Mouse (Mus musculus): Measurements from ENCODE around the gene Sgk1. TPM values are rescaled to one million over a fixed set of nuclear protein-coding genes. Genes with fewer than 3 reads are reported as not detected.

The Sgk1 gene
- polyA plus RNA-seq, 1 experiment: 10.3 TPM

DNA sequence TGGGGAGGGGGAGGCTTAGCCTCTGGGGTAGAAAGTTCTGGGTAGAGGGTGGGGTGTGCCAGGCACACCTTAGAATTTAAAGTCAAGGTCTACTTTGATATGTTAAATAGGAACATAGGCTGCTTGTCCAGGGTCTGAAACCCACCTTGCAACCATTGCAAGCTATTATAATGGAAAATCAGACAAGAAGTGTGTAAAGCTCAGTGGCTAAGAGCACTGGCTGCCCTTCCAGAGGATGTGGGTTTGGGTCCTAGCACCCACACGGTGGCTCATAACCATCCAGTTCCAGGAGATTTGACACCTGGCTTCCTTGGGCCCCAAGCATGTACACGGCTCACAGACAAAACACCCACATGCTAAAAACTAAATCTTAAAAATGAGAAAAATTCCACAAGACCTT is 100.3 kb downstream of the Sgk1 start:
- Histone ChIP-seq H3K79me2 (ENCODE audit: control insufficient read depth, insufficient read depth) (no peaks in the 10 kb centered on the region), H3K4me3 (no peak overlapping the region), H3ac (ENCODE audit: control insufficient read depth, insufficient read length) (no peak overlapping the region), H3K27me3 (ENCODE audit: control insufficient read depth, insufficient read depth, insufficient read length) (no peaks in the 10 kb centered on the region), H3K4me2 (ENCODE audit: low read depth) (no peak overlapping the region), H3K36me3 (ENCODE audit: control insufficient read depth, insufficient read depth) (no peaks in the 10 kb centered on the region)
- no peak for TF ChIP-seq REST (IDR thresholded peaks at IDR 0.05; ENCODE audit: insufficient read depth, insufficient read length)
- TF ChIP-seq USF1 (IDR thresholded peaks at IDR 0.05; ENCODE audit: low read depth): no peak
- no peak for TF ChIP-seq TCF3 (IDR thresholded peaks at IDR 0.05; ENCODE audit: insufficient read length, low read depth)
- TF ChIP-seq SRF (IDR thresholded peaks at IDR 0.05; ENCODE audit: control insufficient read depth, insufficient read length, low read depth): no peak
- no peak for TF ChIP-seq MAX (IDR thresholded peaks at IDR 0.05; ENCODE audit: low read depth)
- no peak for TF ChIP-seq CEBPB (IDR thresholded peaks at IDR 0.05; ENCODE audit: insufficient read depth, poor library complexity, severe bottlenecking)
- TF ChIP-seq TCF12 (IDR thresholded peaks at IDR 0.05; ENCODE audit: insufficient read depth, poor library complexity, severe bottlenecking): no peak
- no peak for TF ChIP-seq E2F4 (IDR thresholded peaks at IDR 0.05; ENCODE audit: insufficient read depth)
- TF ChIP-seq MYOD1 (IDR thresholded peaks at IDR 0.05; ENCODE audit: control insufficient read depth in 1 of 3, insufficient read length in 2 of 3, low read depth in 2 of 3): no peak
- TF ChIP-seq MYOG (IDR thresholded peaks at IDR 0.05; ENCODE audit: control insufficient read depth in 1 of 3, insufficient read depth in 1 of 3, insufficient read length in 2 of 3, low read depth in 2 of 3): no peak
- no peak for TF ChIP-seq POLR2A (IDR thresholded peaks at IDR 0.05; ENCODE audit: insufficient read length, low read depth)

DNA sequence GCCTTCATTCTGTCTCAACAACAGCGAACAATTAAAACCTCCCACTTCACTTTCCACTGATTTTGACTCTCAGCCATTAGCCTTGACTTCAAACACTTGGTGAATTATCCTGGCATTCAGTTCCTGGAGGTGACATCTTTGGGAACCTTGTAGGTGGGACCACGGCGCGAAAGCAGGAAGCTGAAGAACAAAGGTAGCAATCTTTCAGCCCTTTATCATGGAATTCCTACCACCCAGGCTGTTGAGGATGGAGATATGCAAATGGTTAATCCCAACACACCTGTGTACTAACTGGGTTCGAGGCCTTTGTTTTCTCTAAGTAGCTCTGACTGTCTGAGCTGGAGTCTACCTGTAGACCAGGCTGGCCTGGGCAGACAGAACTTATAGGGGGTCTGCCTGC is 106.5 kb downstream of the Sgk1 start:
- no peaks in the 10 kb centered on the region for H3K27me3 ChIP-seq (ENCODE audit: control insufficient read depth, insufficient read depth, insufficient read length)
- no peak overlapping the region for H3ac ChIP-seq (ENCODE audit: control insufficient read depth, insufficient read length)
- no peak for TF ChIP-seq REST (IDR thresholded peaks at IDR 0.05; ENCODE audit: insufficient read depth, insufficient read length)
- no peak for TF ChIP-seq E2F4 (IDR thresholded peaks at IDR 0.05; ENCODE audit: insufficient read depth)
- no peak for TF ChIP-seq SRF (IDR thresholded peaks at IDR 0.05; ENCODE audit: control insufficient read depth, insufficient read length, low read depth)
- H3K36me3 ChIP-seq (ENCODE audit: control insufficient read depth, insufficient read depth): no peaks in the 10 kb centered on the region
- no peaks in the 10 kb centered on the region for H3K79me2 ChIP-seq (ENCODE audit: control insufficient read depth, insufficient read depth)
- H3K4me3 ChIP-seq: no peak overlapping the region
- H3K4me2 ChIP-seq (ENCODE audit: low read depth): no peak overlapping the region

GRCm38 (mm10) chr10:21991351-21991840 is 109.4 kb downstream of the Sgk1 start:
- H3K4me3 ChIP-seq: no peak overlapping the region
- H3K36me3 ChIP-seq (ENCODE audit: control insufficient read depth, insufficient read depth): peaks cover 4% of the 10 kb centered on the region
- H3ac ChIP-seq (ENCODE audit: control insufficient read depth, insufficient read length): no peak overlapping the region
- H3K27me3 ChIP-seq (ENCODE audit: control insufficient read depth, insufficient read depth, insufficient read length): no peaks in the 10 kb centered on the region
- no peak overlapping the region for H3K4me2 ChIP-seq (ENCODE audit: low read depth)
- peaks cover 13% of the 10 kb centered on the region for H3K79me2 ChIP-seq (ENCODE audit: control insufficient read depth, insufficient read depth)
- TF ChIP-seq POLR2A (IDR thresholded peaks at IDR 0.05; ENCODE audit: insufficient read length, low read depth) (no peak), POLR2AphosphoS2 (IDR thresholded peaks at IDR 0.05; ENCODE audit: insufficient read length, low read depth) (no peak)

DNA sequence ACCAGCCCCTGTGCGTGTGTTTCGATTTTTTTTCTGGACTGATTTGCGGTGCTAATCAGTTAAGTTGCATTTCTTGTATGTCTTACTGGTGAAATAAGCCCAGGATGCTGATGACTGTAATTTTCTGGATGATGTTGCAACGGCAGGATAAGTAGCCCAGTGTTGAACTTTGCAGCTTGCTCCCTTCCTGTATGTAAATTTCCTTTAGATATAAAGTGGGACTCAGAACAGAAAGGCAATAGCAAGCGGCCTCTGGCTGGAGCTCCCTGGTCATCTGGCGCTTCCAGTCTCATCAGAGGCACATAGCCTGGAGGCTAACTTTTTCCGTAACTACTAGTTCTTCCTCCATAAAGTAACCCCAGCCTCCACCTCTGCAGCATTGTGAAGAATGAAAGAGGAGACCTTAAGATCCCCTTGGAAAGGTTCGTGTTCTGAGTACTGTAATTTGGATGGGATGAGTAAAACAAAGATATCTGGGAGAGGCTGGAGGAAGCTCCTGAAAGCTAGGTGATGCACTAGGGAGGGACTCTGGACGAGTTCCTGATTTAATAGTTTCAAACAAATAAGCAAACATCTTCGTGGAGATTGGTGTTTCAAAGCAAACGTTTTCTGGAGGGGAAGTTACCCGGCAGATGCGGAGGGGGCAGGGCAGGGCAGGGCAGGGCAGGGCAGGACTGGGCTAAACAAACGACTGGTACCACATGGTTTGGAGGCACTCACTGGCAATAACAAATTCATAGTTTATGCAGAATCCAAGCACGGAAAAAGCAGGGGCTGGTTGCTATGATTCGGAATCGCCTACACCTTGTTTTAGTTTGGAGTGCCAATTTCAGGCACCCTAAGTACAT is 110.2 kb downstream of the Sgk1 start:
- Histone ChIP-seq H3K4me3 (peak overlapping the region; percentile 68), H3K27me3 (ENCODE audit: control insufficient read depth, insufficient read depth, insufficient read length) (no peaks in the 10 kb centered on the region), H3K4me2 (ENCODE audit: low read depth) (peak overlapping the region; percentile 100), H3K79me2 (ENCODE audit: control insufficient read depth, insufficient read depth) (peaks cover 16% of the 10 kb centered on the region), H3ac (ENCODE audit: control insufficient read depth, insufficient read length) (no peak overlapping the region), H3K36me3 (ENCODE audit: control insufficient read depth, insufficient read depth) (peaks cover 12% of the 10 kb centered on the region)
- TF ChIP-seq POLR2AphosphoS2 (IDR thresholded peaks at IDR 0.05; ENCODE audit: insufficient read length, low read depth) (no peak), TCF12 (IDR thresholded peaks at IDR 0.05; ENCODE audit: insufficient read depth, poor library complexity, severe bottlenecking) (no peak), REST (IDR thresholded peaks at IDR 0.05; ENCODE audit: insufficient read depth, insufficient read length) (no peak)

DNA sequence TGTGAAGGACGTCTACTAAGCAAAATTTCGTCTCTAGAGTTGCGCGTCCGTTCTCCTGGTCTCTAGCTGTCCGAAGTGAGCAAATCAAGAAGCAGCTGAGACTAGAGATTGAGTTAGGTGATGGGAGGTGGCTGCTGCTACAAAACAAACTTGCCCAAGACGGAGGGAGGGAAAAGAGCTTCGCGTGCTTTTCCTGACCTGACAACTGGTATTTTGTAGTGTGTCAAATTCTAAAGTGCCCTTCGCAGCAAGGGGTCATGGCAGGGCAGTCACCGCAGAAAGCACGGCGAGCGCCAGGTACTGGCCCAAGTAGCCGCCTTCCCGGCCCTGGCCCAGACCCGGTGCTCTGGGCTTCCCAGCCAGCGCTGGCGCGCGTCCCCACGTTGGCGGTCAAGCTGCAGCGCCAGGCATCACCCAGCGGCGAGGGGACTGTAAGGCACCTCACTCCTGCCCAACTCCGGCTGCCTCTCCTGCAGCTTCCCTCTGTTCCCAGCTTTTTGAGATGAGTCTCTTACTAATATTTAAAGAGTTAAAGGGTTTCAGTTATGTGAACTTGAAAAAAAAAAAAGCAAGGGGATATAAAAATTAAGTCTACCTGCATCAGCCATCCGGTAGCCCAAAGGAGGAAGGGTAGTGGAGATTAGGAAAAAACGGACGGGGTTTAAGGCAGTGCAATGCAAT is 111.0 kb downstream of the Sgk1 start:
- Histone ChIP-seq H3K4me3 (peak overlapping the region; percentile 68), H3ac (ENCODE audit: control insufficient read depth, insufficient read length) (no peak overlapping the region), H3K4me2 (ENCODE audit: low read depth) (peak overlapping the region; percentile 100), H3K36me3 (ENCODE audit: control insufficient read depth, insufficient read depth) (peaks cover 20% of the 10 kb centered on the region), H3K27me3 (ENCODE audit: control insufficient read depth, insufficient read depth, insufficient read length) (no peaks in the 10 kb centered on the region), H3K79me2 (ENCODE audit: control insufficient read depth, insufficient read depth) (peaks cover 16% of the 10 kb centered on the region)
- TF ChIP-seq MAX (IDR thresholded peaks at IDR 0.05; ENCODE audit: low read depth) (no peak), POLR2AphosphoS2 (IDR thresholded peaks at IDR 0.05; ENCODE audit: insufficient read length, low read depth) (no peak), MYOG (IDR thresholded peaks at IDR 0.05; ENCODE audit: control insufficient read depth in 1 of 3, insufficient read depth in 1 of 3, insufficient read length in 2 of 3, low read depth in 2 of 3) (no peak), USF1 (IDR thresholded peaks at IDR 0.05; ENCODE audit: low read depth) (no peak), MYOD1 (IDR thresholded peaks at IDR 0.05; ENCODE audit: control insufficient read depth in 1 of 3, insufficient read length in 2 of 3, low read depth in 2 of 3) (peak in 1 of 3 experiments; percentile 27), REST (IDR thresholded peaks at IDR 0.05; ENCODE audit: insufficient read depth, insufficient read length) (no peak)

Measured in myocyte (in vitro differentiated cells).